Mouse (Mus musculus): ENCODE measurements around the gene Ednrb.

Gene Ednrb

GRCm38 (mm10) chr14:103767488-103767887, 76.7 kb downstream of the Ednrb start:
- DNase-seq (ENCODE audit: low spot score in 2 of 2), result no peak

Data from heart, adult 9 months (tissue).